Mouse (Mus musculus) MEL (cell line): ENCODE results near the gene Slc22a1. TPM values are rescaled to one million over a fixed set of nuclear protein-coding genes. Genes with fewer than 3 reads are reported as not detected.

Experiments used
- DNase-seq: peaks from one replicate; pipeline ENCODE4 v3.0.0; 2011; ENCODE audit warnings: low read depth, low spot score
- H3K27ac ChIP-seq: 2 replicates; pipeline ENCODE4 v1.5.1; 2012; ENCODE audit warnings: low read depth, mild to moderate bottlenecking, control low read depth, low read length, moderate library complexity; ENCODE audit not compliant: control insufficient read depth
- H3K27me3 ChIP-seq, 2 experiments: fragments of 150-350 bp in 1 of 2; sonication (generic) in 1 of 2; 2 replicates each; pipeline ENCODE4 v1.6.1; 2012; ENCODE audit warnings: low read length in 2 of 2, mild to moderate bottlenecking in 2 of 2, improper control_type of control experiment in 1 of 2, moderate library complexity in 1 of 2; ENCODE audit not compliant: insufficient read depth in 2 of 2, control insufficient read depth in 1 of 2
- H3K36me3 ChIP-seq, 2 experiments: 2 replicates each; pipeline ENCODE4 v1.6.1; 2012 to 2014; ENCODE audit warnings: low read length in 2 of 2, improper control_type of control experiment in 1 of 2, inconsistent platforms in 1 of 2, mild to moderate bottlenecking in 1 of 2; ENCODE audit not compliant: insufficient read depth in 2 of 2, control insufficient read depth in 1 of 2
- H3K4me1 ChIP-seq, 2 experiments: fragments of 150-350 bp in 1 of 2; sonication (generic) in 1 of 2; 2 replicates each; pipeline ENCODE4 v1.6.1; 2012; ENCODE audit warnings: low read length in 2 of 2, improper control_type of control experiment in 1 of 2, mild to moderate bottlenecking in 1 of 2; ENCODE audit not compliant: insufficient read depth in 2 of 2, control insufficient read depth in 1 of 2
- H3K4me3 ChIP-seq, 2 experiments: fragments of 150-350 bp in 1 of 2; sonication (generic) in 1 of 2; 2 replicates each; pipeline ENCODE4 v1.5.1; 2012; ENCODE audit warnings: low read depth in 2 of 2, low read length in 2 of 2, mild to moderate bottlenecking in 2 of 2, moderate library complexity in 2 of 2, control low read depth in 1 of 2, improper control_type of control experiment in 1 of 2; ENCODE audit not compliant: control insufficient read depth in 1 of 2, insufficient read depth in 1 of 2
- H3K79me2 ChIP-seq: 2 replicates; pipeline ENCODE4 v1.6.1; 2012; ENCODE audit warnings: mild to moderate bottlenecking, low read length, moderate library complexity; ENCODE audit not compliant: control insufficient read depth, poor library complexity, insufficient read depth
- H3K9ac ChIP-seq: 2 replicates; pipeline ENCODE4 v1.6.1; 2012; ENCODE audit warnings: low read depth, mild to moderate bottlenecking, control low read depth, low read length, moderate library complexity; ENCODE audit not compliant: control insufficient read depth, poor library complexity, severe bottlenecking
- H3K9me3 ChIP-seq: fragments of 150-350 bp; sonication (generic); replicated peaks from 2 replicates; pipeline ENCODE4 v1.6.1; 2012; ENCODE audit warnings: mild to moderate bottlenecking, low read length, improper control_type of control experiment, moderate library complexity; ENCODE audit not compliant: insufficient read depth
- CHD2 ChIP-seq: IDR thresholded peaks from 2 replicates; pipeline ENCODE4 v1.6.1; 2011; ENCODE audit warnings: low read length, improper control_type of control experiment
- E2F4 ChIP-seq: IDR thresholded peaks from 2 replicates; pipeline ENCODE4 v1.6.1; 2011; ENCODE audit warnings: low read depth, low read length, improper control_type of control experiment, borderline replicate concordance
- GATA1 ChIP-seq: IDR thresholded peaks from 2 replicates; pipeline ENCODE4 v1.6.1; 2011; ENCODE audit warnings: low read depth, low read length, improper control_type of control experiment
- HCFC1 ChIP-seq: IDR thresholded peaks from 2 replicates; pipeline ENCODE4 v1.6.1; 2012; ENCODE audit warnings: low read depth, mild to moderate bottlenecking, inconsistent platforms, low read length, improper control_type of control experiment, moderate library complexity
- KAT2A ChIP-seq: conservative IDR thresholded peaks from 2 replicates; pipeline ENCODE4 v1.6.1; 2012; ENCODE audit warnings: low read depth, low read length, improper control_type of control experiment, inconsistent platforms
- MAFK ChIP-seq: IDR thresholded peaks from 2 replicates; pipeline ENCODE4 v1.6.1; 2011; ENCODE audit warnings: low read depth, mild to moderate bottlenecking, low read length, improper control_type of control experiment, borderline replicate concordance
- MEF2A ChIP-seq: IDR thresholded peaks from 2 replicates; pipeline ENCODE4 v1.6.1; 2014; ENCODE audit warnings: low read depth, mild to moderate bottlenecking, inconsistent platforms, low read length, improper control_type of control experiment; ENCODE audit not compliant: poor library complexity, insufficient replicate concordance, severe bottlenecking; ENCODE audit errors: extremely low read depth
- MYC ChIP-seq: IDR thresholded peaks from 2 replicates; pipeline ENCODE4 v1.6.1; 2011; ENCODE audit warnings: low read depth, mild to moderate bottlenecking, low read length, improper control_type of control experiment, moderate library complexity
- POLR2A ChIP-seq, 2 experiments: IDR thresholded peaks; 2 replicates each; pipeline ENCODE4 v1.6.1; 2011 to 2012; ENCODE audit warnings: low read length in 2 of 2, mild to moderate bottlenecking in 2 of 2, control low read depth in 1 of 2, improper control_type of control experiment in 1 of 2, low read depth in 1 of 2, moderate library complexity in 1 of 2; ENCODE audit not compliant: control insufficient read depth in 1 of 2, insufficient read depth in 1 of 2, poor library complexity in 1 of 2
- POLR2AphosphoS2 ChIP-seq: IDR thresholded peaks from 2 replicates; pipeline ENCODE4 v1.6.1; 2011; ENCODE audit warnings: low read length, improper control_type of control experiment
- POLR2AphosphoS5 ChIP-seq: IDR thresholded peaks from 2 replicates; pipeline ENCODE4 v1.6.1; 2012; ENCODE audit warnings: low read depth, borderline replicate concordance, mild to moderate bottlenecking, inconsistent platforms, low read length, moderate library complexity, mixed read lengths
- RCOR1 ChIP-seq: IDR thresholded peaks from 2 replicates; pipeline ENCODE4 v1.6.1; 2012; ENCODE audit warnings: low read depth, mild to moderate bottlenecking, inconsistent platforms, low read length, improper control_type of control experiment
- SIN3A ChIP-seq: IDR thresholded peaks from 2 replicates; pipeline ENCODE4 v1.6.1; 2012; ENCODE audit warnings: low read length, improper control_type of control experiment, inconsistent platforms
- TBP ChIP-seq: IDR thresholded peaks from 2 replicates; pipeline ENCODE4 v1.8.0; 2011; ENCODE audit warnings: low read depth, low read length, improper control_type of control experiment
- UBTF ChIP-seq: IDR thresholded peaks from 2 replicates; pipeline ENCODE4 v1.6.1; 2012; ENCODE audit warnings: low read depth, mild to moderate bottlenecking, inconsistent platforms, low read length, improper control_type of control experiment, moderate library complexity, borderline replicate concordance; ENCODE audit not compliant: insufficient read depth
- ZC3H11A ChIP-seq: IDR thresholded peaks from 2 replicates; pipeline ENCODE4 v1.6.1; 2012; ENCODE audit warnings: low read depth, mild to moderate bottlenecking, inconsistent platforms, low read length, improper control_type of control experiment
- ZKSCAN1 ChIP-seq: IDR thresholded peaks from 2 replicates; pipeline ENCODE4 v1.6.1; 2012; ENCODE audit warnings: low read depth, mild to moderate bottlenecking, inconsistent platforms, low read length, improper control_type of control experiment, moderate library complexity
- ZMIZ1 ChIP-seq: IDR thresholded peaks from 2 replicates; pipeline ENCODE4 v1.6.1; 2012; ENCODE audit warnings: low read depth, mild to moderate bottlenecking, inconsistent platforms, low read length, improper control_type of control experiment, moderate library complexity
- ZNF384 ChIP-seq: IDR thresholded peaks from 2 replicates; pipeline ENCODE4 v1.6.1; 2012; ENCODE audit warnings: low read depth, mild to moderate bottlenecking, inconsistent platforms, low read length, improper control_type of control experiment
- polyA plus RNA-seq, 2 experiments: library from polyadenylated mRNA; stranded (reverse) in 1 of 2; unstranded in 1 of 2; fragments of >175 nt in 1 of 2; fragments of >200 nt in 1 of 2; gene quantifications; 2 replicates each; pipeline versions ENCODE4 v1.2.1 to v1.2.4; 2012; ENCODE audit warnings: low replicate concordance in 2 of 2, low read depth in 1 of 2; ENCODE audit not compliant: insufficient read length in 2 of 2, insufficient read depth in 1 of 2, missing spikeins in 1 of 2
- total RNA-seq: library from RNA; depleted of rRNA; stranded (reverse); fragments of 300-350 nt; gene quantifications from 2 replicates; pipeline ENCODE4 v1.2.3, GENCODE M21; 2012

Gene Slc22a1
- total and polyA plus RNA-seq, 3 experiments = not detected

DNA sequence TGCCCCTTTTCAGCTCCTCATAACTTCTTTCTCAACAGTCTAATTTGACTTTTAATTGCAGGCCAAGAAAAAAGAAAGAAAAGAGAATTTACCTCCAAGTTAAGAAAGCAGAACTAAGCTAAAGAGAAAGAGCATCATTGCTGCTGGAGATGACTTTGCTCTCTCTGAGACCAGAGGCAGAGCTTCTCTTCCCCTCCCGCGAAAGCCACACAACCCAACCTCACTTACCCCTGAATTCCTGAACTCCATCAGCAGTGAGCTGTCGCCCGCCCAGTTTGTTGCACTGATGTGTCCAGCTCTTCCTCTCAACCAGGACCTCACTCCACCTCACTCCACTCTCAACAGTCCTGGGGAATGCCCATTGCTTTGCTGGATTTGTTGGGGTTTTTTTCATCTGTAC lies 47.6 kb downstream of the Slc22a1 start:
- TF ChIP-seq POLR2A (IDR thresholded peaks at IDR 0.05; ENCODE audit: control insufficient read depth in 1 of 2, insufficient read depth in 1 of 2, low read depth in 1 of 2, low read length in 2 of 2, poor library complexity in 1 of 2) = no peak
- TF ChIP-seq MEF2A = no peak
- no peak for TF ChIP-seq MAFK
- no peak for TF ChIP-seq HCFC1
- no peak for TF ChIP-seq POLR2AphosphoS5
- TF ChIP-seq ZMIZ1 = no peak
- TF ChIP-seq E2F4 = no peak
- no peak for TF ChIP-seq TBP
- H3K9me3 ChIP-seq = no peaks in the 10 kb centered on the region
- no peaks in the 10 kb centered on the region for H3K79me2 ChIP-seq
- no peaks in the 10 kb centered on the region for H3K4me1 ChIP-seq
- no peak overlapping the region for H3K27ac ChIP-seq
- H3K27me3 ChIP-seq = peaks cover 0 to 3% of the 10 kb centered on the region in 2 experiments; a peak in 3 of 4 replicates
- no peaks in the 10 kb centered on the region for H3K36me3 ChIP-seq
- no peak overlapping the region for H3K4me3 ChIP-seq
- H3K9ac ChIP-seq = no peak overlapping the region
- DNase-seq = no peak

DNA sequence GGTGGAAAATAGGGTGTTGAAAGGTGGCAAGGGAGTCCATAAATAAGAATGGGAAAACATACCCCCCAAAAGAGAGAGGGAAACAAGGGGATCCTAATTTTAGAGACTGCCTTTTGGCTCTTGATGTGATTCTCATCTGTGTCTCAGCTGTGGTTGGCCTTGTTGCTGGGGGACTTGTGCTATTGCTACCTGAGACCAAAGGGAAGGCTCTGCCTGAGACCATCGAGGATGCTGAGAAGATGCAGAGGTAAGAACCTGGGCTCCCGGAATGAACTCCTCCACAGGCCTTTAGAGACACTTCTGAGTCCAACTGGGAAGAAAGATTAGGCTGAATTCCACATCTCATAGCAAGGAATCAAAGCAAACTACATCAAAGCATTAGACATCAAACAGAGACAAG lies 56.0 kb downstream of the Slc22a1 start:
- Histone ChIP-seq H3K27ac (no peak overlapping the region), H3K27me3 (peaks cover 0 to 3% of the 10 kb centered on the region in 2 experiments; a peak in 2 of 4 replicates), H3K4me3 (no peak overlapping the region), H3K9me3 (no peaks in the 10 kb centered on the region), H3K36me3 (no peaks in the 10 kb centered on the region), H3K4me1 (no peaks in the 10 kb centered on the region), H3K79me2 (no peaks in the 10 kb centered on the region), H3K9ac (no peak overlapping the region)
- no peak for DNase-seq
- TF ChIP-seq MYC = no peak
- no peak for TF ChIP-seq ZNF384
- TF ChIP-seq ZC3H11A = no peak
- TF ChIP-seq MAFK = no peak
- TF ChIP-seq GATA1 = no peak
- TF ChIP-seq CHD2 = no peak
- no peak for TF ChIP-seq MEF2A
- no peak for TF ChIP-seq ZKSCAN1
- no peak for TF ChIP-seq E2F4
- no peak for TF ChIP-seq HCFC1
- TF ChIP-seq RCOR1 = no peak
- no peak for TF ChIP-seq POLR2AphosphoS2
- TF ChIP-seq UBTF = no peak
- no peak for TF ChIP-seq KAT2A
- TF ChIP-seq SIN3A = no peak
- TF ChIP-seq, all 39 proteins: peak for 0
